Comparison of ENCODE assay signal across 8 mouse cellular contexts in genomic region chr10:59974786-59975185, GRCm38 (mm10). TPM values are rescaled to one million over a fixed set of nuclear protein-coding genes. Genes with fewer than 3 reads are reported as not detected.
DNase-seq lines count a peak whose midpoint lies in the region; ATAC-seq and TF ChIP-seq lines count a peak whose summit lies in the region.

No protein-coding gene starts in this region.

- TF ChIP-seq CTCF in lung, adult 2 months (IDR thresholded peaks at IDR 0.05; ENCODE audit: insufficient read depth, low read length), result no peak

- peak; percentile 15; the same call in 1 of the 2 replicates for ATAC-seq in heart, embryonic 11.5 days (replicated peaks; ENCODE audit: insufficient number of reproducible peaks, low FRiP score, low TSS enrichment)
- ATAC-seq in midbrain, embryonic 16.5 days, result no peak

- H3K4me3 ChIP-seq in lung, adult 2 months (replicated peaks; ENCODE audit: extremely low read depth, low read depth, low read length), result no peak overlapping the region
- no peak overlapping the region for H3K4me3 ChIP-seq in heart, embryonic 11.5 days (ENCODE audit: low read depth, low read length)
- no peak overlapping the region for H3K4me3 ChIP-seq in midbrain, embryonic 16.5 days (ENCODE audit: low read depth, low read length)

- H3K9ac ChIP-seq in heart, embryonic 11.5 days (ENCODE audit: low read depth, low read length), result no peak overlapping the region; the same call in 1 of the 2 replicates
- no peak overlapping the region for H3K9ac ChIP-seq in midbrain, embryonic 16.5 days (ENCODE audit: low read depth, low read length)

- 0 out of 2 replicates have a peak, but pooled peaks cover 2% of the 10 kb centered on the region for H3K27me3 ChIP-seq in heart, embryonic 11.5 days (ENCODE audit: control insufficient read depth, insufficient read depth, low read length)
- H3K27me3 ChIP-seq in midbrain, embryonic 16.5 days (ENCODE audit: control insufficient read depth, insufficient read depth, low read depth, low read length), result no peaks in the 10 kb centered on the region

- no peaks in the 10 kb centered on the region for H3K9me3 ChIP-seq in heart, embryonic 11.5 days (replicated peaks; ENCODE audit: control insufficient read depth, low read length)
- no peaks in the 10 kb centered on the region for H3K9me3 ChIP-seq in midbrain, embryonic 16.5 days (replicated peaks; ENCODE audit: control insufficient read depth, low read length, poor library complexity, severe bottlenecking)

- H3K4me1 ChIP-seq in lung, adult 2 months (ENCODE audit: control insufficient read depth, insufficient read depth, low read length), result peaks cover 53% of the 10 kb centered on the region
- peaks cover 35% of the 10 kb centered on the region for H3K4me1 ChIP-seq in heart, embryonic 11.5 days (ENCODE audit: control insufficient read depth, insufficient read depth, low read length)
- H3K4me1 ChIP-seq in midbrain, embryonic 16.5 days (ENCODE audit: control insufficient read depth, insufficient read depth, low read length), result peaks cover 26% of the 10 kb centered on the region

- no peak overlapping the region; the same call in 1 of the 2 replicates for H3K4me2 ChIP-seq in heart, embryonic 11.5 days
- no peak overlapping the region for H3K4me2 ChIP-seq in midbrain, embryonic 16.5 days (ENCODE audit: low read length)

- 68% methylated on average over 3 of the region's 3 CpGs for WGBS in lung, adult 2 months
- WGBS in heart, embryonic 11.5 days (ENCODE audit: insufficient replicate concordance), result 31% methylated on average over 3 of the region's 3 CpGs
- WGBS in midbrain, embryonic 16.5 days, result 66% methylated on average over 3 of the region's 3 CpGs

- no peaks in the 10 kb centered on the region for H3K36me3 ChIP-seq in heart, embryonic 11.5 days (ENCODE audit: control insufficient read depth, insufficient read depth, low read length)
- no peaks in the 10 kb centered on the region for H3K36me3 ChIP-seq in midbrain, embryonic 16.5 days (ENCODE audit: control insufficient read depth, insufficient read depth, low read length)

- peak; percentile 38 to 57 for DNase-seq in lung, adult 18-20 months
- DNase-seq in lung, adult 2 months, result no peak
- DNase-seq in kidney, postnatal 25 days, result peak; percentile 34 to 63
- no peak for DNase-seq in right cerebral cortex, postnatal 10 days (ENCODE audit: low spot score in 2 of 2)
- DNase-seq in adipocyte (ENCODE audit: low spot score), result no peak
- no peak for DNase-seq in adrenal gland, adult 18-20 months (ENCODE audit: low spot score in 2 of 2)

- no peak for TF ChIP-seq POLR2A in lung, adult 2 months (IDR thresholded peaks at IDR 0.05; ENCODE audit: borderline replicate concordance, extremely low read depth, low read depth, low read length)

- peak overlapping the region; percentile 71 for H3K27ac ChIP-seq in heart, embryonic 11.5 days (ENCODE audit: low read depth, low read length)
- H3K27ac ChIP-seq in midbrain, embryonic 16.5 days (ENCODE audit: low read length), result peak overlapping the region; percentile 62

RNA-seq across cellular contexts. Expression of gene Ddit4, which starts 23.2 kb away (rescaled TPM):
- polyA plus RNA-seq in lung, adult 2 months (2012; rRNA removed), result 32.6 and 53.4 TPM in 2 replicates
- 1.9 and 3.4 TPM in 2 replicates for polyA plus RNA-seq in heart, embryonic 11.5 days (2014; fragmentation: Nextera tagmentation; extraction: Ambion mirVana)
- 52.7 and 66.3 TPM in 2 replicates for polyA plus RNA-seq in midbrain, embryonic 16.5 days (2015; fragmentation: Nextera tagmentation; extraction: Ambion mirVana)
- total RNA-seq in adrenal gland, adult 18-20 months (2021), result 10 to 100 TPM; 29.5 to 69.3 TPM

RNA-seq across cellular contexts. Expression of gene Ascc1, which starts 27.8 kb away (rescaled TPM):
- polyA plus RNA-seq in lung, adult 2 months (2012; rRNA removed), result 21.1 and 29.5 TPM in 2 replicates
- 34.5 and 36.2 TPM in 2 replicates for polyA plus RNA-seq in heart, embryonic 11.5 days (2014; fragmentation: Nextera tagmentation; extraction: Ambion mirVana)
- 54.0 and 54.5 TPM in 2 replicates for polyA plus RNA-seq in midbrain, embryonic 16.5 days (2015; fragmentation: Nextera tagmentation; extraction: Ambion mirVana)
- total RNA-seq in adrenal gland, adult 18-20 months (2021), result 10 to 100 TPM; 26.1 to 33.7 TPM

RNA-seq across cellular contexts. Expression of gene Anapc16, which starts 28.1 kb away (rescaled TPM):
- polyA plus RNA-seq in lung, adult 2 months (2012; rRNA removed), result 61.1 and 64.5 TPM in 2 replicates
- polyA plus RNA-seq in heart, embryonic 11.5 days (2014; fragmentation: Nextera tagmentation; extraction: Ambion mirVana), result 70.6 and 84.1 TPM in 2 replicates
- 98.9 and 104 TPM in 2 replicates for polyA plus RNA-seq in midbrain, embryonic 16.5 days (2015; fragmentation: Nextera tagmentation; extraction: Ambion mirVana)
- 10 to 100 TPM; 54.7 to 85.8 TPM for total RNA-seq in adrenal gland, adult 18-20 months (2021)

Comparison
In these comparisons a context has a peak if more than half of its experiments do, and no peak if none do; other contexts are left out.
1. DNase-seq: peak in lung, adult 18-20 months (2 of 2) and kidney, postnatal 25 days (2 of 2); none in lung, adult 2 months (single experiment), right cerebral cortex, postnatal 10 days (0 of 2), adipocyte (single experiment) and adrenal gland, adult 18-20 months (0 of 2).